Mouse (Mus musculus) gastrocnemius, postnatal 10 days (tissue): ENCODE data around the gene Rprd1b. TPM values are rescaled to one million over a fixed set of nuclear protein-coding genes. Genes with fewer than 3 reads are reported as not detected.

Experiments
- DNase-seq: peaks from one replicate; pipeline ENCODE4 v3.0.0; 2021; ENCODE audit warnings: mixed read lengths
- total RNA-seq, 2 experiments: library from RNA; stranded (reverse); gene quantifications; 2 replicates each; pipeline ENCODE4 v1.2.3; 2021

The Rprd1b gene
- total RNA-seq, 2 experiments from 2014 or later: 28.2 to 33.0 TPM

DNA sequence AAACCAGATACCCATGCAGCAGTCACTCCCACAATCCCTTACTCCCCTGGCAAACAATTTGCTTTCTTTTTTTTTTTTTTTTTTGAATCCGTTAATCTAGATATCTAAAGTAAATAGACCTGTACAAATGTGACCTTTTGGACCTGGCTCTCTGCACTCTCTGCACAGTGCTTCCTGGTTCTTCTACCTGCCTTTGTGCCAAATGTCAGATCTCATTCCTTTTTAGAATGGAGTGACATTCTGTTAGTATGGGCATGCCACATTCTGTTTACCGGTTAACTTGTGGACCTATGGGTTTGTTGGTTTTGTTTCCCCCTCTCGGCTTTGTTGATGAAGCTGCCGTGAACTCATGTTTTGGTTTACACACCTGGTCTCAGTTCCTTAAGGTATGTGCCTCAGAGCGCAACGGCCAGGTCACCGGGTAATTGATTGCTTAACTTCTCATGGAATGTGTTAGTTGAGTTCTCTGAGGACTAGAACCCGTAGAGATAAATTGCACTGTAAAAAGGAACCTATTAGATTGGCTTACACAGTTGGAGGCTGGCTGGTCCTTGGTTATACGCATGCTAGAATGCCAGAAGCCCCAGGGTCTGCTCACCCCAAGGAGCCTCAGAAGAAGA is 52.4 kb downstream of the Rprd1b start:
- no peak for DNase-seq

DNA sequence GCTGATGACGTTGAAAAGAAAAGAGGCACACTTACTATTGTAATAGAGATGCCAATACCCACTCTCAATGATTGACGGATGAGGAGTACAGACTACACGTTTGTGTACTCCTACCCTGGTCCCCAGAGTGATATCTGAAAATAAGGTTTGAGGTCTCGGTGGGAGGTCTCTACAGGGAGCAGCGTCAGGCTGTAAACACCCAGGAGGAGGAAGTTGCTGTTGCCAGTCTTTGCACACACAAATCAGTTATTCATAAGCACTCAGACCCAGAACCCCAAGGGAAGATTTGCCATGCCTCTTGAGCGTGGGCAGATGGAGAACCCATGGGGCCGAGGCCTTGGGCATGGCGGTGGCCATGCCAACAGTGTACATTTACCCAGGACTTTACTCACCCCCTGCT is 56.2 kb downstream of the Rprd1b start:
- DNase-seq: no peak

DNA sequence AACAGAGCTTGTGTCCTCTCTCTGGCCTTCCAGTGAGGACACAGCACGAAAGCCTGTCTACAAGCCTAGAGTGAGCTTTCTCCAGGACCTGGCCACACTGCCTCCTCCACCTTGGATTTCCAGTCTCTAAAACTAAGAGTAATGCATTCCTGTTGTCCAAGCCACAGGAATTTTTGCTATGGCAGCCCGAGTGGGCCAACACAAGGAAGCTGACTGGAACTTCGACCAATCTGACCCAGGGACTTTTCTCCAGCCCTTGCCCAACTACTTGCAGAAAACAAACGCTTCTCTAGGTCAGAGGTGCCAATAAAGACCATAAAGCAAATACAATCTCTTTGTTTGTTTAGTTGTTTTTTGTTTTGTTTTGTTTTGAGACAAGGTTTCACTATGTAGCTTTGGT is 61.8 kb downstream of the Rprd1b start:
- no peak for DNase-seq

DNA sequence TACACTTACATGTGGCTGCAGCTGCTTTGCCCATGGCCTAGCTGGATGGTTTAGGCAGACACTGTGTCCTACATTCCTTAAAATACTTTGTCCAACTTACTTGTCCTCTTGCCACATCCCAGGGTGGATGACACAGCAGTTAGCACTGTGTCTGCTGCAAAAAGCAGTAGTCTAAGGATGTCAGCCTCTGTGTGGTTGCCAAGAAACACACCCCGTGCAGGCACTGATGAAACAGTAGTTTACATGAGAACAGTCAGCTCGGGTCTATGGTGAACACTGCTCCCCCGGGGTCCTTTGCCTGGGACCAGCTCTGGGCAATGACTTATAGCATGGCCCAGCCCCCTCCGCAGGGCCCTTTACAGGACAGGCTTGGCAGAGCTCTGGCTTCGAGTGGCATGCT is 65.0 kb downstream of the Rprd1b start:
- no peak for DNase-seq

DNA sequence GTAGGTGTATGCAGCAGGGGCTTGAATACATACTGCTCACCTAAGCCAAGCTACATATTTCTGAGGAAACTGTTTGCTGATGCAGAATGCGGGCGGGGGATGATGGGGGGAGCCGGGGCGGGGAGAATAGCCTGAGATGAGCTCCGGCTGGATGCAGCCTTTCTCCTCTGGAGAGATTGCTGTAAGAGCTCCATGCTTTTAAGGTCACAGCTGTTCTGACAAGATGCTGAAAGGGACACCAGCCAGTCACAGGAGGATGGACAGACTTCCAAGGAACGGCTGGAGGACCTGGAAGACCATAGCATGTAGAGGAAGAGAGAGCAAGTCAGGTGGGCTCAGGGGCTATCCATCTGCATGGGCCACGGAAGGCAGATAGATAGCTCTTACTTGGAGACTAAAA is 66.0 kb downstream of the Rprd1b start:
- DNase-seq: no peak

DNA sequence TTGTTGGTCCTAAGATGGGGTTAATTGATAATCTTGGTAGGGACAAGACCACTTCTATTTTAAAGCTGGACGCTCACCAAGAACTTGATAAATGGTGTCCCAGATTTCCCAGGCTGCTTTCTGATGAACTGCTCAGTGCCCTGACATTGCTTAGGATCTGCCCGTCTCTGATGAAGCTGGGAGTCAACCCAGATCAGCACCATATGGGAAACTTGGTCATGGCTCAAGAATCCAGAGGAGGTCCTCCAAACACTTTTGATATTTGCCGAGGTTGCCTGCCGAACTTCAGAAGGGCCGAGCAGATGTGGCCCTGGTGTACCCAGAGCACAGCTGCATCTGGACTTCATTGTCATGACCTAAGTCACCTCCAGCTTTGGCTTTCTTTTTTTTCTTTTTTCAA is 66.5 kb downstream of the Rprd1b start:
- no peak for DNase-seq

DNA sequence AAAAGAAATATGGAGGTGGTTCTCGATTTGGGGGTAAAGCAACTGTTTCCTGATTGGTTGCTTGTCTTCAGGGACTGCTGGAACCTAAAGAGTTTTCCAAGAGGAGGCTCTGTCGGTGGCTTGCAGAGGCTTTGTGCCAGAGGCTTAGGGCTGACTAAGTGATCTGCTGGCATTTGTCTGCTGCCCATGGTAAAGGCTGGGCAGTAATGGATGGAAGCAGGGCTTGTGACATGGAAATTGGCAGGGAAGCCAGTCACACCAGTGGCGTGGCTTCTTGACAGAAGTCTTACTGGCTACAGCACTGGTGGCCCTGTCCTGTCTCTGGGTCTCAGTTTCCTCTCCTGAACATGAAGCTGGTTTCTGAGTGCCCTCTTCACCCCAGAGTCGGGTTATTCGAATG is 68.8 kb downstream of the Rprd1b start:
- no peak for DNase-seq

DNA sequence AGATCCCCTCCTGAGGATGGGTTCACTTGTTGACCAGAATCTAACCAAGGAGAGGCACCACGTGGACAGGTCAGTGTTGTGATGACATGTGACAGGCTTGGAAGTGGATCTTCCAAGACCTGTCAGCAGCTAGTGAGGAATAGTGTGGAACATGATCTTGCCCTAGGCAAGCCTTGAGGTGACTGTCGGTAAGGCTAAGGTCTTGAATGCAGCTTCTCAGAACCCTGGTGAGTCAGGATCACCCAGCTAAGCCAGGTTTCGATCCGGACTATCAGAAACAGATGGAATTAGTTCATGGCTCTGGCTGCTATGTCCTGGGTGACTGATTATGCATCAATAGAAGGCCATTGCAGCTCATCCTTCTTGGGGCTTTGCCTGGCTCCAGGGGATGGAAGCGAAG is 70.4 kb downstream of the Rprd1b start:
- no peak for DNase-seq

DNA sequence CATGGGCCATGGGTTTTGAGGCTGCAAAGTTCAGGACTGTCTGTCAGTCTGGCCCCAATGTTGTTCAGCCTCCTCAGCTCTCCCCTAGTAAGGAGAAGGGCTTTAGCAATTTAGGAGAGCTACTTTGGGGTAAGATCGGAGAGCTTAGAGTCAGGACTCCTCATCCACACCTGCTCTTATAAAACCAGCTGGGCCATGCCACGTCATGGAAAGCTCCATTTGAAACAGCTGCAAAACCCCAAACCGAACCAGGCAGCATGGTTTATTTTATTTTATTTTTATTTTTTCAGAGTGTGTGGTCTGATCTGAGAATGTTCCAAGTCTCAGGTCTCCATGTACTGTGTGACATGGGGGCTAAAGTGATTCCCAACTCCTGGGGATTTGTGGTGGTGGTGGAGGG is 71.2 kb downstream of the Rprd1b start:
- no peak for DNase-seq

DNA sequence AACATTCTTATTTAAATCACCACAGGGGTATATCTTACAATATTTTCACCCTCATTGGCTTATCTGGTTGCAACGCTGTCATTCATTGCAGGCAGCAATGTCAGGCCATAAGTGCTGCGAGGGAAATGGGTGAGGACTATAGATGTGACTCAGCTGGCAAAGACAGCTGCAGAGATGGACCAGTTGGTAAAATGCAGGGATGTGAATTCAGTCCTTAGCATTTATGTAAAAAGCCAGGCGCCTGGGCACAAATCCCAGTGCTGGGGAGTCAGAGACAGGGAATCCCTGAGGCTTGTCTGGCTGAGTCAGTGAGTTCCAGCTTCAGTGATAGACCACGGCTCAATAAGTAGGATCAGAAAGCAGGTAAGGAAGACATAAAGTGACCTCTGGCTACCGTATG is 73.5 kb downstream of the Rprd1b start:
- DNase-seq: no peak

DNA sequence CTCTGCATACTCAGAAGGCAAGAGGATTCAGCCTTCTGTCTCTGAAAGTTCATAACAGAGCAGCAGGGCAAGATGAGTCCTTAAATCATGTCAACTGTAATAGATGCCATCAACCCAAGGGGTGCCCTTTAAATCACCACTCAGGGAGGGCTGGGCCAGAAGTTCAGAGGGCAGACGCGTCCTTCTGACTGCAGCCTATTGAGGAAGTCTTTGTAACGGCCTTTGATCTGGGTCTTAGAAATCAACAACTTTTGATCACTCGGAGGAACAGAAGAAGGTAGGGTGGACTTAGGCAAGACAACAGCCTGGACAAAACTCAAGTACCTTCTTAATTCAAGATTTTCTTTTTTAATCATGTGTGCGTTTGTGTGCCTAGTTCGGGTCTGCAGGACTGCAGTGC is 76.7 kb downstream of the Rprd1b start:
- DNase-seq: no peak

DNA sequence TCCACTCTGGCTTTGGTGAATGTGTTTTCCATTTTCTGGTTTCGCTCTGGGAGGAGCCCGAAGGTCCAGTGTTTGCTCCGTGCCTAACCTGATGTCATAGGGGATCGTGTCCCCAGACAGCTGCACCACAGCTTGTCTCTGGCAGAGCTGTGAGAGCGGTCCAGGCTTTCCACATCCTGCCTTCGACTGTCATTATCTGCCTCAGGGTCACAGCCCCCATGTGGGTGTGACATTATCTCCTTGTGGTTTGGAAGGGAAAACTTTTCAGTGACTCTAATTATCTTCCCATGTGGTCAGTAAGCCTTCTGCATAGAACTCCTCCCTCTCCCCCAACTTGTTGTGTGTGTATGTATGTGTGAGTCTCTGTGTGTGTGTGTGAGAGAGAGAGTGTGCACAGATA is 77.3 kb downstream of the Rprd1b start:
- DNase-seq: no peak

DNA sequence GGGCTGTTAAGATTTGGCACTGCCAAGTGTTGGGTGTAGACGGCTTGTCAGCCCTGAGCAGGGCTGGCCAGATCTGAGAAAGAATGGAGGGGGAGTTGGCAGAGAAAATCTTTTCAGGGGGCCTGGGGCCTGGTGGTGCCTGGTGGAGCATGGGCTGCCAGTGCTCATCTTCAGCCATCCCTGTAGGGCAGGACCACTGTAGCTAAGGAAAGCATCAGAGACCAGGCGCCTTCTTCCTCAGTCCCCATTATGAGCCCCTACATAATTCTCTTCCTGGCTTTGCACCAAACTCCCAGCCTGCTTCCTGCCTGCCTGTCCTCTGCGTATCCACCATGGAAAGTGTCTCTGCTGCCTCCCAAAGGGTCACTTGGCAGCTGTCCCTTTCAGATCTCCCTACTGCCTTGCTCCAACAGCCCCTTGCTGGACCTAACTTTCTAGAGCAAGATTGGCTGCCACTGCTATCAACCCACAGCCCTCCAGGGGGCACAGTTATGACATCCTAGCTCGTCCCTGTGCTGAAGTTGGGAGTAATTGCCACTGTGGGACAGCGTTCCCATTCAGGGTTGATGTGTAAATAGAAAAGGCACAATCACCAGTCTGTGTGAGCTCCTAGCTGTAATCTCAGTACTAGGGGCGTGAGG is 78.8 kb downstream of the Rprd1b start:
- DNase-seq: peak; percentile 53

DNA sequence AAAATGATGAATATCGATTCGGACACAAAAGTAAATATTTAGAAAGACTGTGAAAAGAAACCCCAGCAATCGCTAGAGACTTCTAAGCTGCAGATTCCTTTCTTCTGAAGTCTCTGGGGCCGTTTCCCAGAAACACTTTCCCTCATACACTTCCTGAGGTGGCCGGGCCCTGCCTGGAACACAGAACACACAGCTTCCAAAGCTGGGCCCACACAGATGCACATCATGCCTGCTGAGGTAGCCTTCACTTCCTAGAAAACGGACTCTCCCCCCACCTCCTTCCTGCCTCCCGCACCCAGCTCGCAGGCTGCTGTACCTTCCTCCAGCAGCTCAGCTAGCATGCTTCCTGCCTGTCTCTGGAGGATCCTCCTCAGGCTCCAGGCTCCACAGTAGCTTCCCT is 81.2 kb downstream of the Rprd1b start:
- DNase-seq: no peak

DNA sequence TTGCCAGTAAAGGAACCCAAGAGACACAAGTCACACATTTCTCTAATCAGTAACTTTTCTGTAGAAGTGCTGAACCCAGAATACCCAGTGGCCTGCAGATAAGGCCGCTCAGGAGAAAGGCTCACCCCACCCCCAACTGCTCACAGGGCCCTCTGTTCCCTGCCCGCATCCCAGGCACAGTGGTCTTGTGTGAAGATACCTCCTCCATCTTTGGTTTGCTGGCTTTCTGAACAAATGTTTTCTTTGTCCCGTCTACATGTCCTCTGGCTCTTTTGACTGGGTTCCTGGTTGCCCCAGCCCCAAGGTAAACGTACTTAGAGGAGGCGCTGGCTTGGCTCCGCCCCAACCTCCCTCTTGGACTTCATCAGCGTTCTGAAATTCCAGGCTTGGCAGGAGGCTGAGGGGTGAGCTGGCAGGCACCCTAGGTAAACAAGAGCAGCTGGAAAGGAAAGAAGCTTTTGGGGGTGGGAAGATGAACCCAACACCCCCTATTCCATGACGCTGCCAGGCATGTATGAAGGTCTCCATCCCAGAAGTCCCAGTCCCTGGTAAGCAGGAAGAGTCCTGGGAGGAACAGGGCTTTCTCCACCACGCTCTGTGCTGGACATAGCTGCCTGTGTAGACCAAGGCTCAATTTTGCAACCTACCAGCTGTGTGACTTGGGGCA is 85.4 kb downstream of the Rprd1b start:
- DNase-seq: peak; percentile 59

DNA sequence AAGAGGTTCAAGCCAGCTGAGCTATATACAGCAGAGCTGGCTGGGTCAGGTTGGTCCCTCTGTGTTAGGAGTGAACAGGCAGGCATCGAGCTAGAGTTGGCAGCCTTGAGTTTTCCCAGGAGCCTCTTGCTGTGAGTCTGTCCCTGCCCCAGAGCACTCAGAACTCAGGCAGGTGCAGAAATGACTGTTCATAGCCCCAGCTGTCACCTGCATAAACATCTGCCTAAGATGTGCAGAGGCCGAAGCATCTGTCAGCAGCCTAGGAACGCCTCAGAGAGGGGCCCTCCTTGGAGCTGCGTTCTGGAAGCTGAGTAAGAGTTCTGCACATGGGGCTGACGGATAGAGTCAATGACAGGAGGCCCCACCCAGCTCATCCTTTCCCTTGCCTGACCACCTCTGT is 86.6 kb downstream of the Rprd1b start:
- DNase-seq: no peak

DNA sequence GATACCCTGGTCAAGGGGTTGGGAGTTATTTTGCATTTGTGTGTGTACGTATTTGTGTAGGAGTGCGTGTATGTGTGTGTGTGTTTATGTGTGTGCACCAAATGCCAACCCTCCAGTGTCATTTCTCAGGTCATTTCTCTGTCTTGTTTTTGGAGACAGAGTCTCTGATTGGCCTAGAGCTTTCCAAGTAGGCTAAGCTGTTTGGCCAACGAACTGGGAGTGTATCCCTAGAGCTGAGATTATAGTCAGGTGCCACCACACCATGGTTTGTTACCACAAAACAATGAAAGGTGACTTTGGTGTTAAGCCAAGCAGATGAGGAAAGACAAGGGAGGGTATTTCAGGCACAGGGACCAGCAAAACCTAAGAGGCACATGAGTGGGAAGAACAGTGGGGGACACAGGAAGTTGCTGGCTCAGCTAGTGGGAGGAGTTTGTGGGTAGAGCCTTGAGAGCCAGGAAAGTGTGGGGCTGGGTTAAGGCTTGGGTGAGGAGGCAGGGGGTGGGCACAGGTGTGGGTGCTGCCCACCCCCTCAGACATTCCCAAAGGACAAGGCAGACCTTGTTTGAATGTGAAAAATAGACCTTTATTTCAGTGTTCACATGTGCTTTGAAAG is 87.6 kb downstream of the Rprd1b start:
- DNase-seq: no peak

DNA sequence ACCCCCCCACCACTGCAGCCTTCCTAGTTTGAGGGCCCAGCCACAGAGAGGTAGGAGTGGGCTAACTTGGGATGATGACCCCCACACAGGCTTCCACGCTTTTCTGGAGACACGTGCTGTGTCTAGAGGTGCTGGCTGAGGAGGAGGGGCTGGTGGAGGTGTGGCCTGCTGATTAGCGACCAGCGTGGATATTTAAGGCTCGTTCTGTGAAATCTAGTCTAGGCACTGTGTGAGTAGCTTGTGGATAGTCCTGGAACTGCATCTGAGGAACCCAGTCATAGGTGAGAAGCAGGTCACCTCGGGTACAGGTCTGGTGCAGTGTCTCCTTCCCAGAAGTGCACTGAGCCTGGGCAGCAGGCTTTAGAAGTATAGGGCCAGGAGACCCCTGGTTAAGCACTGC is 88.4 kb downstream of the Rprd1b start:
- no peak for DNase-seq

DNA sequence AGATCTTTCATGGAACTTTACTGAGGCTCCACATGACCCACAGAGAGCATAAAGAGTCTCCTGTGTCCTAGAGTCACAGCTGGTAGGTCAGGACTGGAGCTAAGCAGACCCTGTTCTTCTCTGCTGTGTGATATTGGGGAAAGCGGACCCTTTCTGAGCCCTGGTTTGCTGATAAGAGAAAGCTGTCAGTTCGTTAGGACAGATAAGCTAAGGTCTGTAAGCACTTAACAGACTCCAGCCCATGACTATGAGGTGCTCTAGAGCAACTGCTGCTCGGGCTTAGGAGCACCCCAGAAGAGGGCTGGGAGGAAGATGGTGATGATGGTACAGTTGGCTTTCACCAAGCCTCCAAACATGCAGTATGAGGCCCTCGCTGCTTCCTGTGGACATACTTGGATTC is 90.8 kb downstream of the Rprd1b start:
- no peak for DNase-seq

DNA sequence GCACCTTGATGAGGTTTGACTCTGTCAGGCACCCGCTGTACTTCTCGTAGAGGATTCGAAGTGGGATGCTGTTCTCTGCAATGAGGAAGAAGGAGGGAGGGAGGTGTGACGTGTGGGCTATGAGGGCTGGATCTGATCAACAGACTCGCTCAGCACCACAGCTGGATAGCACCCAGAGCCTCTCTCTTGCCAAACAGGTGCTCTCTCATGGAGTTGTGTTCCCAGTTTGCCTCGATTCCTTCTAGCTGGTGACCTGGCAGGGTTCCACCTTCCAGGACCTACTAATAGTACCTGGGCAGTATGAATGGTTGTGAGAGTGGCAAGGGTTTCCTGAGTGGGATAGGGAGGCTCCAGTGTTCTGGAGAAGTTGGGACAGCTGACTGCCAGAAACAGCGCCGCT is 91.9 kb downstream of the Rprd1b start:
- no peak for DNase-seq

DNA sequence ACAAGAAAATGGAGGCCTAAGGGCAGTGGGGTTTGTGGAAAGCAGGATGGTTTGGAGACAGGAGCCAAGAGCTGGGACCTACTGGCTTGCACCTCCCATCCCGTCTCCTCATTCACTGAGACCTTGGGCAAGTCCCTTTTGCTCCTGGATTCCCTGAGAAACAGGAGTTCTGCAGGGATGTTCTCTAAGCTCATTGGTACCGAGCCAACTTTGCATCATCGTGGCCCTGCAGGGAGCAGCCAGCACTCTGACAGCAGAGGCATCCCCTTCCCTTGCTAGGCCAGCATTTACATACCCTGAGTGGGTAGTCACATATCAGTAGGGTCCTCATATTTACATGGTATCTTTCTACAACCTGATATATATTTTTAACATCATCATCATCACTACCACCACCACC is 92.6 kb downstream of the Rprd1b start:
- no peak for DNase-seq

DNA sequence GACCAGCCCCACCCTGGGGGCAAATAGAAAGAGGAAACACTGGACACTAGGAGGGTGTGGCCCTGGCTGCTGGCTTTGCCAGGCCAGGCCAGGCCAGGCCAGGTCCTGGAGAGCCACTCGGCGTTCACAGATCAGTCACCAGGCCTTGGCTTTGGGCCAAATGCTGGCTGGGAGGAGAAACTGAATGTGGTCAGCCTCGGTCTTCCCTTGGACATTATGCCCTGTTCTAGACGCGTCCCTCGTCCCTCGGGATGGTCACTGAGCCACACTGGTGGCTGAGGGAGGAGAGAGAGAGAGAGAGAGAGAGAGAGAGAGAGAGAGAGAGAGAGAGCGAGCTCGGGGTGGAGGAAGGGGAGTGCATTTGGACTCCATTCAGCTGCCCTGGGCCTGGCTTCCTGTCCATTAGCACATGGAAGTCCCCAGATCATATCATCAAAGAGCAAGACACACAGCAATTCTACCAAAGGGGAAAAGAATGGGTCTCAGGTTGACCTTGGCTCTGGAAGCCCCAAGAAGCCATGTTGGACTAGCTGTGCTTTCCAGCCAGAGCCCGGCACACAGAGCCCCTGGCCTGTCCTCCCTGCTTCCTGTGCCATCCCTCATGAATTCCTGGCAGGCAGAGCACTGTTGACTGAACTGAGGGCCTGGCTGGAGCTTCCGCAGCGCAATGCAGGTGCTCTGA is 93.5 kb downstream of the Rprd1b start:
- peak; percentile 82 for DNase-seq

DNA sequence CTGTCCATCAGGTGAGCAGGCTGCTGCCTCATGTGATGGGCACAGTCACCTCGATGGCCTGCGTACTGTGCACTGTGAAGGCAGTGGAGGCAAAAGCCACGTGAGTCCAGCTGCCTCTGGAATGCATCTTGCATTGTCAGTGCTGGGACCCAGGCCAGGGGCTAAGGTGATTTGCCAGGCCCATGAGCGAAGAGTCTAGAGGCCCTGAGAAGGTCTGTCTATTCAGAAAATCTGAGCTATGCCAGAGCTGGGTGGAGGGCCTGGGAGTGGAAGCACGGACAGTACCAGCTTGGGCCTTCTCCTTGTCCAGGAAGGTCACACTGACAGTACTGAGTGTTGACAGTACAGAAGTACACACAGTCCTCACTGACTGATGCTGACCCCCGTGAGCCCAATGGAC is 94.5 kb downstream of the Rprd1b start:
- DNase-seq: no peak
